Mouse (Mus musculus) heart, adult 2 months (tissue): ENCODE results near the gene Rps19bp1.
A peak's percentile ranks its signal among the peaks of the same experiment; 100 is the strongest.

ENCODE experiments used
- CTCF ChIP-seq: fragments of 200-600 bp; IDR thresholded peaks from 2 replicates; pipeline ENCODE4 v1.8.1; 2022; ENCODE audit warnings: antibody characterized with exemption, mild to moderate bottlenecking, moderate library complexity
- POLR2A ChIP-seq: fragments of 200-500 bp; IDR thresholded peaks from 2 replicates; pipeline ENCODE4 v1.6.1; 2011; ENCODE audit warnings: mild to moderate bottlenecking, low read depth, low read length, control low read depth; ENCODE audit not compliant: insufficient read depth

GRCm38 (mm10) chr15:80258240-80259170 lies 5.6 kb downstream of the Rps19bp1 start:
- TF ChIP-seq POLR2A = peak; percentile 9; the same call in 1 of the 2 replicates
- TF ChIP-seq CTCF = no peak
